Mouse (Mus musculus) spleen, adult 18-20 months (tissue): Measurements from ENCODE around the gene Ephb2.

Experiments
- DNase-seq, 2 experiments: peaks; one replicate each; pipeline ENCODE4 v3.0.0; 2022; ENCODE audit warnings: mixed read lengths in 2 of 2

The Ephb2 gene

GRCm38 (mm10) chr4:136729574-136729973 lies 106.2 kb downstream of the Ephb2 start:
- no peak for DNase-seq

GRCm38 (mm10) chr4:136726941-136727340 lies 108.8 kb downstream of the Ephb2 start:
- no peak for DNase-seq

GRCm38 (mm10) chr4:136724731-136725130 lies 111.1 kb downstream of the Ephb2 start:
- DNase-seq = no peak

GRCm38 (mm10) chr4:136722361-136723082 lies 113.3 kb downstream of the Ephb2 start:
- DNase-seq = no peak

GRCm38 (mm10) chr4:136721937-136722336 lies 113.9 kb downstream of the Ephb2 start:
- no peak for DNase-seq

- no peak for DNase-seq
Observed at GRCm38 (mm10) chr4:136720025-136720424, 115.8 kb downstream of the Ephb2 start.

GRCm38 (mm10) chr4:136718193-136718986 lies 117.4 kb downstream of the Ephb2 start:
- no peak for DNase-seq

GRCm38 (mm10) chr4:136716561-136716972 lies 119.2 kb downstream of the Ephb2 start:
- no peak for DNase-seq

GRCm38 (mm10) chr4:136714530-136714929 lies 121.3 kb downstream of the Ephb2 start:
- DNase-seq = no peak

GRCm38 (mm10) chr4:136713889-136714288 lies 121.9 kb downstream of the Ephb2 start:
- DNase-seq = no peak

GRCm38 (mm10) chr4:136713431-136713830 lies 122.4 kb downstream of the Ephb2 start:
- no peak for DNase-seq

- no peak for DNase-seq
Observed at GRCm38 (mm10) chr4:136711985-136712768, 123.6 kb downstream of the Ephb2 start.

- no peak for DNase-seq
Observed at GRCm38 (mm10) chr4:136710345-136710744, 125.4 kb downstream of the Ephb2 start.

- no peak for DNase-seq
Observed at GRCm38 (mm10) chr4:136708956-136709355, 126.8 kb downstream of the Ephb2 start.

- DNase-seq = no peak
Observed at GRCm38 (mm10) chr4:136706696-136707095, 129.1 kb downstream of the Ephb2 start.

- no peak for DNase-seq
Observed at GRCm38 (mm10) chr4:136705091-136705490, 130.7 kb downstream of the Ephb2 start.

- no peak for DNase-seq
Observed at GRCm38 (mm10) chr4:136704551-136704950, 131.2 kb downstream of the Ephb2 start.

- no peak for DNase-seq
Observed at GRCm38 (mm10) chr4:136703351-136703750, 132.4 kb downstream of the Ephb2 start.

- no peak for DNase-seq
Observed at GRCm38 (mm10) chr4:136702456-136702855, 133.3 kb downstream of the Ephb2 start.

- DNase-seq = no peak
Observed at GRCm38 (mm10) chr4:136701236-136701635, 134.6 kb downstream of the Ephb2 start.

- no peak for DNase-seq
Observed at GRCm38 (mm10) chr4:136699084-136699450, 136.7 kb downstream of the Ephb2 start.

GRCm38 (mm10) chr4:136698404-136699083 lies 137.2 kb downstream of the Ephb2 start:
- no peak for DNase-seq

- DNase-seq = no peak
Observed at GRCm38 (mm10) chr4:136697325-136697724, 138.5 kb downstream of the Ephb2 start.
